Mouse (Mus musculus): ENCODE data around the gene Marcksl1. TPM values are rescaled to one million over a fixed set of nuclear protein-coding genes. Genes with fewer than 3 reads are reported as not detected.

Marcksl1 gene
- polyA plus RNA-seq, 1 experiment from 2014 or later, result 51.3 TPM

- H3K9ac ChIP-seq, result no peak overlapping the region
- no peak overlapping the region for H3K4me2 ChIP-seq
- H3K9me3 ChIP-seq (replicated peaks), result no peaks in the 10 kb centered on the region
- H3K27me3 ChIP-seq, result peaks cover 6% of the 10 kb centered on the region; the same call in 1 of the 2 replicates
- no peak overlapping the region for H3K27ac ChIP-seq (replicated peaks)
- no peak overlapping the region for H3K4me3 ChIP-seq (replicated peaks)
- no peak for ATAC-seq (ENCODE audit: insufficient read depth)
- no peaks in the 10 kb centered on the region for H3K36me3 ChIP-seq (replicated peaks)
- WGBS (ENCODE audit: insufficient replicate concordance), result 71% methylated on average over 8 of the region's 8 CpGs
- H3K4me1 ChIP-seq (replicated peaks), result peaks cover 20% of the 10 kb centered on the region
These were observed 50.3 kb downstream of the Marcksl1 start for GRCm38 (mm10) chr4:129563718-129564117.

- Histone ChIP-seq H3K9me3 (replicated peaks) (no peaks in the 10 kb centered on the region), H3K27ac (replicated peaks) (no peak overlapping the region), H3K36me3 (replicated peaks) (no peaks in the 10 kb centered on the region), H3K4me2 (no peak overlapping the region), H3K9ac (no peak overlapping the region), H3K27me3 (0 out of 2 replicates have a peak, but pooled peaks cover 6% of the 10 kb centered on the region), H3K4me1 (replicated peaks) (peaks cover 20% of the 10 kb centered on the region), H3K4me3 (replicated peaks) (no peak overlapping the region)
- no peak for ATAC-seq (ENCODE audit: insufficient read depth)
- 73% methylated on average over 6 of the region's 6 CpGs for WGBS (ENCODE audit: insufficient replicate concordance)
These were observed 51.8 kb downstream of the Marcksl1 start for GRCm38 (mm10) chr4:129565139-129565538.

Small RNA genes lying within 50 kb of the gene (microRNA-seq; reads per million reads assigned to microRNA genes)
- not detected for gene Mir8119

Other genes starting within 250 kb of the Marcksl1 start
- gene Sync, start 226.0 kb upstream of the Marcksl1 start, polyA plus RNA-seq (2015; fragmentation: Nextera tagmentation; extraction: Ambion mirVana), result 0.21 and 0.35 TPM in 2 replicates
- 222 and 261 TPM in 2 replicates for gene Rbbp4, start 178.2 kb upstream of the Marcksl1 start, polyA plus RNA-seq (2015; fragmentation: Nextera tagmentation; extraction: Ambion mirVana)
- 23.5 and 23.8 TPM in 2 replicates for gene Zbtb8os, start 177.9 kb upstream of the Marcksl1 start, polyA plus RNA-seq (2015; fragmentation: Nextera tagmentation; extraction: Ambion mirVana)
- 2.3 TPM in 2 replicates for gene Zbtb8a, start 135.5 kb upstream of the Marcksl1 start, polyA plus RNA-seq (2015; fragmentation: Nextera tagmentation; extraction: Ambion mirVana)
- 0.79 and 1.2 TPM in 2 replicates for gene Zbtb8b, start 72.7 kb upstream of the Marcksl1 start, polyA plus RNA-seq (2015; fragmentation: Nextera tagmentation; extraction: Ambion mirVana)
- 71.8 and 82.6 TPM in 2 replicates for gene Bsdc1, start 52.0 kb upstream of the Marcksl1 start, polyA plus RNA-seq (2015; fragmentation: Nextera tagmentation; extraction: Ambion mirVana)
- gene Tssk3, start 22.6 kb upstream of the Marcksl1 start, polyA plus RNA-seq (2015; fragmentation: Nextera tagmentation; extraction: Ambion mirVana), result 0.09 and 0.12 TPM in 2 replicates
- 0.28 and 0.82 TPM in 2 replicates for gene Fam229a, start 22.4 kb upstream of the Marcksl1 start, polyA plus RNA-seq (2015; fragmentation: Nextera tagmentation; extraction: Ambion mirVana)
- 98.9 and 100 TPM in 2 replicates for gene Hdac1, start 29.1 kb downstream of the Marcksl1 start, polyA plus RNA-seq (2015; fragmentation: Nextera tagmentation; extraction: Ambion mirVana)
- gene Lck, start 60.1 kb downstream of the Marcksl1 start, polyA plus RNA-seq (2015; fragmentation: Nextera tagmentation; extraction: Ambion mirVana), result 2.4 and 3.3 TPM in 2 replicates
- 6.7 and 7.2 TPM in 2 replicates for gene Fam167b, start 65.0 kb downstream of the Marcksl1 start, polyA plus RNA-seq (2015; fragmentation: Nextera tagmentation; extraction: Ambion mirVana)
- gene Eif3i, start 87.1 kb downstream of the Marcksl1 start, polyA plus RNA-seq (2015; fragmentation: Nextera tagmentation; extraction: Ambion mirVana), result 156 and 159 TPM in 2 replicates
- 113 and 115 TPM in 2 replicates for gene Tmem234, start 87.1 kb downstream of the Marcksl1 start, polyA plus RNA-seq (2015; fragmentation: Nextera tagmentation; extraction: Ambion mirVana)
- 0.70 and 0.86 TPM in 2 replicates for gene Dcdc2b, start 100.7 kb downstream of the Marcksl1 start, polyA plus RNA-seq (2015; fragmentation: Nextera tagmentation; extraction: Ambion mirVana)
- gene Iqcc, start 105.5 kb downstream of the Marcksl1 start, polyA plus RNA-seq (2015; fragmentation: Nextera tagmentation; extraction: Ambion mirVana), result 7.3 and 9.5 TPM in 2 replicates
- 10.3 and 12.2 TPM in 2 replicates for gene Ccdc28b, start 110.4 kb downstream of the Marcksl1 start, polyA plus RNA-seq (2015; fragmentation: Nextera tagmentation; extraction: Ambion mirVana)
- 23.0 and 26.7 TPM in 2 replicates for gene Txlna, start 127.5 kb downstream of the Marcksl1 start, polyA plus RNA-seq (2015; fragmentation: Nextera tagmentation; extraction: Ambion mirVana)
- 6.0 and 6.8 TPM in 2 replicates for gene Kpna6, start 159.2 kb downstream of the Marcksl1 start, polyA plus RNA-seq (2015; fragmentation: Nextera tagmentation; extraction: Ambion mirVana)
- 2.5 and 3.5 TPM in 2 replicates for gene Tmem39b, start 183.3 kb downstream of the Marcksl1 start, polyA plus RNA-seq (2015; fragmentation: Nextera tagmentation; extraction: Ambion mirVana)
- gene Khdrbs1, start 228.7 kb downstream of the Marcksl1 start, polyA plus RNA-seq (2015; fragmentation: Nextera tagmentation; extraction: Ambion mirVana), result 25.7 and 26.1 TPM in 2 replicates

All from liver, embryonic 15.5 days (tissue).